Mouse (Mus musculus) heart, adult 11 months (tissue): ENCODE results near the gene Phgdh.
A peak's percentile ranks its signal among the peaks of the same experiment; 100 is the strongest.

Experiments used
- DNase-seq: peaks from one replicate; pipeline ENCODE4 v3.0.0; 2022

Gene Phgdh

DNA sequence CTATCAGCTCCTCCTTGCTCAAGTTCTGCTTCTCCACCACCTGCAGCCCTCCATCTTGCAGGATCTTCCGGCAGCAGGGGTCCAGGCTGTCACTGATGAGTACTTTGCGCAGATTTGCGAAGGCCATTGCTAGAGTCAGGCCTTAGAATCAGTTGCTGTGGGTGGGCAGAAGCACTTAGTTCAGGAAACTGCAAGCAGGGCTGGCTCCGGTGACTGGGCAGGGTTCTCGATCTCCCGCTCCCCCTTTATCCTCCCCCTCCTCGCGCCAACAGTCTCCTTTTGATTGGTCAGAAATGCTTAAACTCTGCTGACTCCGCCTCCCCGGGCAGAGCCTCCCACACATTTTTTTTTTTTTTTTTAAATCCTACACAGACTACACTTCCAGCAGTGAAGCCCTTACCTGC lies at the start of gene Phgdh:
Gene Phgdh, minus strand, starts transcription at position 285 of the 404 bp plus-strand sequence.
- peak; percentile 95 for DNase-seq

DNA sequence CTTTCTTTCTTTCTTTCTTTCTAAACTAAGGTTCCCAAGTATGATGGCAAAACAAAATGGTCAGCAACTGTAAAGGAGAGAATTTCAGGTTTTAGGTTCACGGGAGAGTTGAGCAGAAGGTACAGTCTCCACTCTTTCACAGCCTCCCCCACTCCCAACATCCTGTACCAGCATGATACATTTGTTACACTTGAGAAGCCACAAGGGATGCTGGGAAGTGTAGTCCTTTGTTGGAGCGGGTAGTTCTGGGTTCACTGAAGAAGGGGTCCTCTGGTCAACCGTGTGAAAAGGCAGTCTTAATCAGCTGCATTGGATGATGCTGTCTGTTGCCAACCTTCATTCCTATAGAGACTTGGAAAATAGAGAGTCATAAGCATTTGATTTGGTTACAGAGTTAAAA lies 49.5 kb upstream of the Phgdh start:
- peak; percentile 33 for DNase-seq

DNA sequence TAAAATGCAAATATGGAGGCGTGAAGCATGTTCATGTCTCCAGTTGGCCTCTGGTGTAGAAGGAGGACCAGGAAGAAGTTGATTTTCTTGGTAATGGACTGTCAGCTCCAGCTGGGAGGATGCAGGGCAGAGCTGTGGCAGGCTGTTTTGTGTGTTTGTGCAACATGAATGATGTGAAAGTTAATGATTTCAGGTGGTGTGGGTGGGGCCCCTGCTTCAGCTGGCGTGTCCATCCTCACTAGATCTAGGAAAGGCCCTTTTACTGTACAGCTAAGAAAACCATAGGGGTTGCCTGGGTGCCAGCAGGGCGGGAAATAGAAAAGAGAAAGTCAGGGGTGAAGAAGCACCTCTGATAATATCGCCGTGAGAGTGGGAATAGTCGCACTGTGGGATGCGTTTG lies 48.0 kb upstream of the Phgdh start:
- DNase-seq, result peak; percentile 80

DNA sequence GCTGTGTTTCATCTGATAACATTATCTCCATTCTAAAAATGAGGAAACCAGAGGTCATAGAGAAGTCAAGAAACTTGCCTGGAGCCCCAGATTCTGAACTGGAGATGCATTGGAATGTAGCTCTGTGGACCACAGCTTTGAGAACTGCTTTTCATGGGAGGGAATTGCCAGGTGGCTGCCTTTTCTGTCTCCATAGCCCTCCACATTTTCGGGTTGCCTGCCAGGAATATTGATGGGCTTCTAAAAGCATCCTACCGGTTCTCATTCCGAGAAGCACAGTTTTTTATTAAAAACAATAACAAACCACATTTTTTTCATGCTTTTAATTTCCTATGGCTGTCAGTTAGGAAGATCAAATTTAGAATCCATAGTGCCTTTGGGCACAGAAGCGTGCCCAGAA lies 47.3 kb upstream of the Phgdh start:
- DNase-seq, result peak; percentile 14

DNA sequence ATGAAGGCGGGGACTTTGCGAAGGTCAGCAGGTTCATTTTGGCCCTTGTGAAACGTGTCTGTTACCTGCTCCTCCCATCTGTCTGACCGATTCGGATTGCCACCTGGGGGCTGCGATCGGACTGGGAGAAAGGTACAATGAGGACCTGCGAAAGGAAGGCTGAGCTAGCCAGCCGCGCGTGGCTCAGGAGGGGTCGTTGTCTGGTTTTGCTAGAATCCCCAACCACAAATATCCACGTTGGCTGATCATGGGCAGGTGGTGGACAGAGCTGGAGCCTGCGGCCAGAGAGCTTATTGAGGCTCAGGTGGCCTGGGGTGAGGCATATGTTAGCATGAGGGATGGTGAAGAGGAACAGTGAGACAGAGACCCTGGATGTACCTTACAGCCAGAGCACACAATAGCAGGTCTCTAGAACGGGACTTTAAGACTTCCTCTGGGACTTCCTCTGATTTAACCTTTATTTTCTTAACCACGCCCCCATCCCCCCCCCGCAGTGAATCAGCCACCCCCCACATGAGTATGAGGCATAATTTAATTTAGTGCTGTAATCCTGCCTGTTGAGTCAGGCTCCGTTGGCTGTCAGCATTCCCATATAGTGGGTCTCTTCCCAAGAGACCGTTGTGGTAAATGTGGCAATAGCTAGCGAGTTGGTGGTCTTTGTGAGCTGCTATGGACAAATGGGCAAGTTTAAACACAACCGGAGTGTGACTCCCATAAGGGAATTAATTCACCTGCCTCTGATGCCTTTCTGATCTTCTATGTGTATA lies 43.4 kb upstream of the Phgdh start:
- peak; percentile 90 for DNase-seq

DNA sequence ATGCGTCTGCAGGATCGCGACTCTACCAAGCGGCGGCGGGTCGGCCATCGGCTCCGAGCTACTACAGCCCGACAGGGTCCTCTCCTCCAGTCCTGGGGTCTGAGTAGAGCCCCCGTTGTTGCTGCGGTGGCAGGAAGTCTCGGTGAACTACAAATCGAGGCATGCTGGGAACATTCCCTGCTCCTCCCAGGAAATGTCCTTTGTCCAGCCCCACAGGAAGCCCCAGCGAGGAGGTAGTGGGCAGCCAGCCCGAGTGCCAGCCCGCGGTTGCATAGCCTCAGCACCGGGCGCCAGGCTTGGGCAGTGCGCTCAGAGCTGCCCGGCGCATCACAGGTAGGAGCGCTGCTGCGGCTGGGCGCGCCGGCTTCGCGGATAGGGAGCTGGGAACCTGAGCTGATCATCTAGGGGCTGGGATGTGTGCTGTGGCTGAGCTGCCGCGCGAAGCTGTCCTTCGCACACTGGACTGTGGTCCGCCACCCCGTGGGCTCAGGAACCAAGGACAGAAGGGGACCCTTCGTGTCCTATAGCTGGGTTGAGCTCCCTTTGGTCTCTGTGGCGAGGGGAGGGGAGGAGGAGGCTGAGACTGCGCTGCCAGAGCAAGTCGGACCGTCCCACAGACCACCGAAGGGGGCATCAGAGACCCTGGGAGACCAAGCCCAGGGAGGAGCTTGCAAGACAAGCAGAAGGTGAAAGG lies 42.6 kb upstream of the Phgdh start, which contains the start of gene Zfp697:
Gene Zfp697, plus strand, starts transcription at position 216 of the 694 bp plus-strand sequence.
- peak; percentile 98 for DNase-seq

DNA sequence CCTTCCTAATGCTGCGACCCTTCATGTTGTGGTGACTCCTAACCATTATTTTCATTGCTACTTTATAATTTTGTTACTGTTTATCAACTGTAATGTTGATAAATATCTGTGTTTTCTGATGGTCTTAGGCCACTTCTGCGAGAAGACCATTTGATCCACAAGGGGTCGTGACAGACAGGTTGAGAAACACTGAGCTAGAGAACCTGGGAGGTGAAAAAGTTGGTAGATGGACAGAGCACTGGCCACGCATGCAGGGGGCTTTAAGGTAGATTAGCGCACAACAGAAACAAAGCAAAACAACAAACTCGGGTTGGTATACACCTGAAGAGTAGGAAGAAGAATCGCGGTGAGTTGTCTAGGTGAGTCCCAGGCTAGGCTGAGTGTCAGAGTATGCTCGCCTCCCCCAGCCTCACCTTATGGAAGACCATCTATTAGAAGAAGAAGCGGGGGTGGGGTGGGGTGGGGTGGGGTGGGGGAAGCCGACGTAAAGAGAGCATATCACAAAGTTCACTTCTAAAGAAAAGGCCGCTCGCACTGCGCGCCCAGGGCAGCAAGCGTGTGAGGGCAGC lies 42.0 kb upstream of the Phgdh start:
- DNase-seq, result no peak

DNA sequence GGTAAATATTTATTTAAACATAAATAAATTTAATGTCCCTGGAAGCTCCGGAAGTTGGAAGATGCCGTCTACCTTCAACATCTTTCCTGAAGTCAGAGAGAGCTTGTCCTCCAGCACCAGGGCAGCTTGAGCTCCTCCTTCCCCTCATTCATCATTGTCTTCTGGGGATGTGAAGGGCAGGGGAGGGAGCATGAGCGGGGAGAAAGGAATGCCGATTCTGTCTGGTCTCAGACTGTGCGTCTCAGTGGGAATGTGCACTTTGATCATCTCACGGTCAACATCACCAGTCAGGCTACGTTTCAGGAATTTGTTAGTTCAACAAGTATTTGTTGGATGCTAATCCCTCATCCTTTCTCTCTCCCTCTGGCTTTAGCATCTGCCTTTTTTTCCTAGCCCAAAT lies 39.4 kb upstream of the Phgdh start:
- DNase-seq, result peak; percentile 73

DNA sequence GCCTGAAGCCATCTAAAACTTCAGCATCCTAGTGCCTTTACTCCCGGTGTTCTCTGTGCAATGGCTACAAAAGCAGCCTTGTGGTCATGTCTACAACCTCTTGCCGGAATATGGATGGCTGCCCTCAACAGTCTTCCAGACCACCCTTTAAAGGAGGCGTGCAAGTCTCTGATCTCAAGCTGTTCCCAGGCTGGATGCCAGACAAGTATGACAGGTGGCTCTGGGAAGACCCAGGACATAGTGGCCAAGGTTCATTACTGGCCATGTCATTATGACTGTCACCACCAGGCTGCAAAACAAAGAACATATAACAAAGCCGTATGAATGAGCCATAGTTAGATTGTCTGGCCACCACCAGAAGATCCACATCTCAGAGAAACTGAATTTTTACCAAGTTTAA lies 38.5 kb upstream of the Phgdh start:
- peak; percentile 70 for DNase-seq

DNA sequence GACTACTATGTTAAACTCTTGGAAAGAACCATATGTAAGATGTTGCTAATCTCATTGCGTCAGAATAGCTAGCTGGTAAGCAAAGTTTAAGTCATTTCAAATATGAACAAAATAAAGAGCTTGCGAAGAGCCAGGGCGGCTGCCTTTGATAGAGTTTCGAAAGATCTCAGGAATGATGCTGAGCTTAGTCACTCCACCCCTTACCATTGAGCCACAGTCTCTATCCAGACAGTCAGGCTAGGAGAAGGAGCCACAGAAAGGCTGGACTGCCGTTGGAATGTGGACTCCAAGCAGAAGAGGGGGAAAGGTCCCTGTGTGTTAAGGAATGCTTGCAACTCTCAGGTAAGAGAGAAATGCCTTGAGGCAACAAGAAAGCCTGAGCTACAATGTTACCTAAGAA lies 35.2 kb upstream of the Phgdh start:
- peak; percentile 53 for DNase-seq

DNA sequence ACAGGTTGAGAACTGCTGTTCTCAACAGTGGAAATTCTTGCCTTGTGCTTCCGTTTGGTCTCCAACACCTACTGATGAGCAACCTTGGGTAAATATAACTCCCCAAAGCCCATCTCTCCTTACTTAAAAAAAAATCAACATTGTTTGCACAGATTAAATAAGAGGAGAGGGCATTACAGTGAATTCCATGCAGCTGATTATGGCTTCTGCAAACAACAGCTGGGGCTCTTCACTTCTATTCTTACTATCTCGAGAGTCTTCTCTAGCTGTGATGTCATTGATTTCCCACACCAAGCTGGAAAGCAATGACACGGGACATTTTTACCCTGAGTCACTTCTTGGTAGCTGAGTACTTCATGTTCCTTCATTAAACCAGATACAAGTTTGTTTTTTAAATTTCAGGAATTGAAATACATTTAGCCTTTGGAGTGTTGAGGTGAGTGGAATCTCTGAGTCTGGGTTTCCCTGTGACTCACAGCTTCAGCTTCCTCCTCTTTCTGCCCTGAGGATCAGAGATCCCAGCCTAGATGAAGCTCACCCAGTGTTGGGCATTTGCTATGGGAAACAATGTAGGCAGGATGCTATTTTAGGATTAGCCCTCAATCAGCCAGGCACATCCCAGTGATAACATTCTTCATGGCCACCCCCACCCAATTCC lies 34.4 kb upstream of the Phgdh start:
- peak; percentile 97 for DNase-seq

DNA sequence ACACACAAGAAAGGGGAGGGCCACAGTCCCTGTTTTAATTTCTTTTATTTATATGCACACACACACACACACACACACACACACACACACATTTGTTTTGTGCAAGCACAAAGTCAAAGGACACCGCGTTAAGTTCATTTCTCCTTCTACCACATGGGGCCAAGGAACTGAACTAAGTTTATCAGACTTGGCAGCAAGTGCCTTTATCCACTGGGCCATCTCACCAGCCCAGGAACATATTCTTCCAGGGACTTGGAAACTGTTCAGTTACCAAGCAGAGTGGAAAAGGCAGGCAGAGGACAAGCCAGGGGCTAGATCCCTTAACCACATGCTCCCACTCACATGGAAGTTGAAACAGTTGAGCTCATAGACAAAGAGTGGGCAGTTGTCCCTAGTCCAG lies 29.0 kb upstream of the Phgdh start:
- DNase-seq, result peak; percentile 74

DNA sequence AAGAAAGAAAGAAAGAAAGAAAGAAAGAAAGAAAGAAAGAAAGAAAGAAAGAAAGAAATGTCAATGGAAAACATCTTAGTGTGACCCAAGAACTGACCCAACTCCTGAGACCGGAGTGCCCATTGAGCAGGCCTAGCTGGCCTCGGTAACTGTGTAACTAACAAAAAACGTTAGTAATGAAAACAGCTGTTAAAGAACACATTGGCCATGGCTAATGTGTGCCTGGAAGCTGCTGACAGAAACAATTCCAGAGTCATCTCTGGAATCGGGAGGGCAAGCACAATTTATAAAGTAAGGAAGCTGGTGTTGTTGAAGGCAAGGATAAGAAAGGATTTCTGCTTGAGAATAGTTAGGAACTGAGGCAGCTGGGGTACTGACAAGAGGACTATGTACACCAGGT lies 28.5 kb upstream of the Phgdh start:
- DNase-seq, result peak; percentile 75

DNA sequence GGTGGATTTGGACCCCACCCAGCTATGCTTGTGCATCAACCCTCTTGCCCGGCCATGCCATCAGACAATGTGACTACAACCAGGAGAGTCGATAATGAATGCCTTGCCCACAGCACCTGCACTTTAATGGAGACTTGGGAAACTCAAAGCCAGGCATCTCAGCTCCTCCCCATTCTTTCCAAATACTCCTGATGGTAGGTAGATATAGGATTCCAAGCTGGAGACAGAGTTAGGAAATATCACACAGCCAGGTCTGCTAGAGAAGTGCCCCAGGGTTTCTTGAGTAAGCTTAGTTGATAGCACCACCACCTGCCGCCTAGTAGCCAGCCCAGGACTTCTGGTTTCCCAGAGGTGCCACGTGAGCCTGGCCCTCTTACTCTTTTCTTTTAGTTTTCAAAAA lies 27.0 kb upstream of the Phgdh start:
- no peak for DNase-seq

DNA sequence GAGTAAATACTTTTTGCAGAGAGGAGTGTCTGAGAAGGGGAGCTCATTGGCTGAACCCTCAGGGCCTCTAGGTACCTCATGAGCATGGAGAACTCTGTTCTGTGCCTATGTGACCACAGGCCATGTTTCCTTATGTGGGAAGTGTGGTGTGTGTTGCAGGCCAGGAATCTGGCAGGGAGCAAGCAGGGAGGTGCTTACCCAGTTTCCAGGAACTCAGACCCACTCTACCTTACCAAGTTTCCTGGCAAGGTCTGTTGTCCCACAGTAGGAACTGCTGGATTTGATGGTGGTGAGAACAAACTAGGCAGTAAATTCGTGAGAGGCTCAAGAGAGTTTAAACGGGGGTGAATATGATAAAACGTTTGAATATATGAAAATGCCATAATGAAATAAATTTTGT lies 26.3 kb upstream of the Phgdh start:
- peak; percentile 53 for DNase-seq

DNA sequence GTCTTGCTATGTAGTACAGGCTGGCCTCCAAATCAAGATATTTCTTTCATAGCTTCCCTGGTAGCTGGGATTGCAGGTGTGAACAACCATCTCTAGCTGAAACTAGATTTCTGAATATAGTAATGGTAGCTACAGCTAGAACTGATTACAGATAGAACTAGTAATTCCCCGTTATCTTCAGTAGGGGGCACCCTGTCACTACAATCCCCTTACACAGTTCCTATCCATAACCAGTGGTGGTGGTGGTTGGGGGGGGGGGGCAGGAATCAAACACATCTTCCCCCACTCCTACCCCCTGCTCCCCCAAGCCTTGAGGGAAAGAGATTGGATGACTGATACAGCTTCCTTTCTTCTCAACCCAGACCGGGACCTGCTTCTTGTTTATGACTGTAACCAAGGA lies 23.0 kb upstream of the Phgdh start:
- no peak for DNase-seq

DNA sequence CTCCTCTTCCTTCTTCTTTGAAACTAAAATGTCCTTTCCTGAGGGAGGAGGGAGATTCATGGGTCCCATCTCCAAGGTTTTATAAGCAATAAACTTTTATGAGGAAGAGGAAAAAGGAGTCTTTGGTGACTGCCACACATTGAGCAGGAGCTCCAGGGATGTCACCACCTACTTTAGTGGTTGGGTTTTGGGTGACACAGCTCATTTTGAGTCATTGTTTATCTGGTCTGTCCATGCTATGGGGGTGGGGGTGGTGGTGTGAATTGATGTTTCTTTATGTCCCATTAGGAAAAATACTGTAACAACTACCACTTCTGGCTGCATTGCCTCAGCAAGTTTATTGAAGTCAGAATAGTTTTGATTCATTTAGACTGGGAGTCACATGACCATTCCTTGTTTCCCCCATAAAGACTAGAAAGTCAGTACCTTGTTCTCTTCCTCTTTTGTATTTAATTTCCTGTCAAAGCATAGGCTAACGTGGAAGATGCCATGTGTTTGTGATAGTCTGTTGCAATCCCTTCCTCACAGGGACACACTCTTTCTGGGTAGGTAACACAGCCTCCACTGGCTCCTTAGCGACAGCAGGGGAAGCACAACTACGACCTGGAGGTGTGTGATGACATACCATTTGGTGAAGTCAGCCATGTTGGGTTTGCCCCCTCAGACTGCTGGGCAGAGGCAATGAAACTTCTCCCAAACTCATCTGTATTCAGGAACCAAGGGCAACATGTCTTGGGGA lies 17.0 kb upstream of the Phgdh start:
- no peak for DNase-seq

DNA sequence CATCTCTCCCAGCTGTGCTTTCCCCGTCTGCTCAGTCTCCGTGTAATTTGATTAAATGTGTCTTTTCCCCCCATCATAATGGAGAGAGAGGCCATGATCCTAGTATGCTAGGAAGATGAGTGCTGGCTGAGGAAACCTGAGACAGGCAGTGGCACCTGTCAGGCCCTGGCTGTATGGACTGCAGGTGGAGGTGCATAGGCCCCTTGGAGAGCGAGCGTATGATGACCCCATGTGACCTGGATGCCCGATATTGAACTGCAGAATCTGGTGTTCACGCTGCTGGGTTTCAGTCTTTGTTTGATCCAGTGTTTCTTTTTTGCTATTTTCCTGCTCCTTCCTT lies 16.2 kb upstream of the Phgdh start:
- DNase-seq, result no peak

DNA sequence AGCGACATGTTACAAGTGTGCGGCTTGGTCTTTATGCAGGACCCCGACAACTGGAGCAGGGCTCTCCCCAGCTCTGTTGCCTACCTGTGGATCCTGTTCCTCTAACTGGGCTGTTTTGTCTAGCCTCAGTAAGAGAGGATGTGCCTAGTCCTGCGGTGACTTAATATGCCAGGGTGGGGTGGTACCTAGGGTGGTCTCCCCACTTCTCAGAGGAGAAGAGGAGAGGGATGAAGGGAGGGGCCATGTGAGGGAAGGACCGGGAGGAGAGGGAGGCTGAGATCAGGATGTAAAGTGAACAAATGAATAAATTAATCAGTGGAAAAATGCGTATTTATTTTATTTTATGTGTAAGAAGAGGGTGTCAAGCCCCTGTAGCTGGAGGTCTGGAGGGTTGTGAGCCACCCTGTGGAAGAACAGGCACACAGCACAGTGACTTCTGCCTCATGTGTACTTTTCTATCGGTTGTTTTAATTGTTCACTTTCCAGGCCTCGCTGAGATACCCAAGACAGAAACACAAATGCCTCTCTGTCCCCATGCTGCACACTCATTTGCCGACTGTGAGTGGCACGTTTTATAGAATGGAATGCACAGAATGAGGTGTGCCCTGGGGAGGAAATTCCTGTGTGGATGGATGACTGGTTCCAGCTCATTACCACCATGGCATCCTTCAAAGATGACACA lies 15.7 kb upstream of the Phgdh start:
- no peak for DNase-seq

DNA sequence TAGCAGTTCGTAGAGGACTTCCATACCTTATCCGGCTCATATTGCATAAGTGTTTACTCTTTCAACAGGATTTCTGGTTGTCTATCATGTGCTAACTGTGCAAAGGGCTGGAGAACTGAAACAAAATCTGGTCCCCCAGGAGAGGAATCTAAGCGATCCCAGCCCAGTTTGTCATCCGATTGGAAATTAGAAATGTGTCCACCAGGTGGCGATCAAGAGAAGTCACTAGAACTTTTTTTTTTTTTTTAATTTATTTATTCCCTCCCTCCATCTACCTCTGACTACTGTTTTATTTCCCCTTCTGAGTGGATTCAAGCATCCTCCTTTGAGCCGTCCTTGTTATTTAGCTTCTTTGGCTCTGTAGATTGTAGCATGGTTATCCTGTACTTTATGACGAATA lies 14.1 kb upstream of the Phgdh start:
- DNase-seq, result peak; percentile 94

DNA sequence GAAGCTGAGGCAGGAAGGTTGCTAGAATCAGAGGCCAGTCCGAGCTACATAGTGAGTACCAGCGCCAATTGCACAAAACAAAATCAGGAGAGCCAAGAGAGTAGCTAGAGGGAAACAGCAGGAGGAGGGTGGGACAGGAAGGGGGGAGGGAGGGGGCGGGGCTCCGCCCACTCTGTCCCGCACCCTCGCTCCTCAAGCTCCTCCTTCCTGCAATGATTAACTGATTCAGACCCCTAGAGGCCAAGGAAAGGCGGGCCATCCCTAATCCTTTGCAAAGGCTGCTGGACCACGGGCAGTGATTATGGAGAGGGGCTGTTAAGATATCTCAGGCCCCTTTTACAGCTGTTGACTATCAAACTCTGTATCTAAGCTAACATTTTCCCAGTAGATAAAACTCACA lies 8.9 kb upstream of the Phgdh start:
- no peak for DNase-seq

DNA sequence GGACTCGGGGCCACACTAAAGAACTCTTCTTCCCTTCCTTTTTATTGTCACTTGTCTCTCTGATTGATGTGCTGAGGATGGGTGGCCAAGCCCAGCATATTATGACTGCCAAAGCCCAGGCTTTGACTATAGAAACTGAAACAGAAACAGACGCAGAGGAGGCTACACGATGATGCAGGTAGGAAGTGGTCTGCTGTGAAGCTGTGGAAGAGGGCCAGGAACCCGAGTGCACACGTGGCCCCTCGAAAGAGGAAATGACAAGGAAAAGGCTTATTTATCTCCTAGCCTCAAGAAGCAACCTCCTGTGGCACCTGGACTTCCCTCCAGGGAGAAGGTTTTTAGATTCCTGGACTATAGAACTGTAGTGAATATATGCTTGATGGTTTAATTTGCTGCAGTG lies 8.3 kb upstream of the Phgdh start:
- no peak for DNase-seq
